Mouse (Mus musculus) hindbrain, postnatal 0 days (tissue): ENCODE data around the gene Gm49450. TPM values are rescaled to one million over a fixed set of nuclear protein-coding genes. Genes with fewer than 3 reads are reported as not detected.

Experiments used
- ATAC-seq: fragments of 200-750 bp; cut with Nextera tagmentation; 2 replicates; pipeline ENCODE4 v1.8.0; 2017; ENCODE audit warnings: mild to moderate bottlenecking, moderate TSS enrichment, moderate library complexity
- DNase-seq: peaks from one replicate; pipeline ENCODE4 v3.0.0-alpha.2; 2015; ENCODE audit warnings: low spot score
- H3K27ac ChIP-seq: fragments of 300-500 bp; sonication (generic); 2 replicates; pipeline ENCODE4 v1.5.1; 2014; ENCODE audit warnings: mild to moderate bottlenecking
- H3K27me3 ChIP-seq: fragments of 300-500 bp; sonication (generic); 2 replicates; pipeline ENCODE4 v1.6.1; 2014; ENCODE audit warnings: low read length, mixed read lengths; ENCODE audit not compliant: insufficient read depth
- H3K36me3 ChIP-seq: fragments of 300-500 bp; sonication (generic); 2 replicates; pipeline ENCODE4 v1.6.1; 2014; ENCODE audit warnings: low read length, mixed read lengths; ENCODE audit not compliant: insufficient read depth
- H3K4me1 ChIP-seq: fragments of 300-500 bp; sonication (generic); 2 replicates; pipeline ENCODE4 v1.6.1; 2014; ENCODE audit warnings: antibody characterized with exemption, low read length, mixed read lengths; ENCODE audit not compliant: insufficient read depth
- H3K4me2 ChIP-seq: fragments of 300-500 bp; sonication (generic); 2 replicates; pipeline ENCODE4 v1.6.1; 2014; ENCODE audit warnings: low read depth, mild to moderate bottlenecking, low read length, moderate library complexity, mixed read lengths
- H3K4me3 ChIP-seq: fragments of 300-500 bp; sonication (generic); 2 replicates; pipeline ENCODE4 v1.5.1; 2014; ENCODE audit warnings: low read length
- H3K9ac ChIP-seq: fragments of 300-500 bp; sonication (generic); replicated peaks from 2 replicates; pipeline ENCODE4 v1.6.1; 2014; ENCODE audit warnings: mild to moderate bottlenecking, low read length, moderate library complexity, mixed read lengths
- H3K9me3 ChIP-seq: fragments of 300-500 bp; sonication (generic); 2 replicates; pipeline ENCODE4 v1.6.1; 2016; ENCODE audit warnings: low read length, mixed read lengths
- CTCF ChIP-seq: IDR thresholded peaks from 2 replicates; pipeline ENCODE4 v1.5.1; 2016; ENCODE audit warnings: antibody characterized with exemption, control low read depth, low read depth
- WGBS: fragments of 180-500 bp; shearing (Covaris S2); extraction: QIAGEN DNeasy Blood & Tissue Kit; methylation state at CpG from one replicate; pipeline ENCODE4 v1.1.7; 2014; 5-methylcytosine and 5-hydroxymethylcytosine counted together
- polyA plus RNA-seq: library from polyadenylated mRNA; unstranded; fragments of >200 nt; fragmentation: Nextera tagmentation; extraction: Ambion mirVana; gene quantifications from 2 replicates; pipeline ENCODE4 v1.2.1, GENCODE M21; 2015
- total RNA-seq: library from RNA; depleted of rRNA; stranded (reverse); fragments of >200 nt; gene quantifications from 2 replicates; pipeline ENCODE4 v1.2.3, GENCODE M21; 2014

Gm49450 gene
- total and polyA plus RNA-seq, 2 experiments from 2014 or later: 1,767 TPM; not detected in 1

DNA sequence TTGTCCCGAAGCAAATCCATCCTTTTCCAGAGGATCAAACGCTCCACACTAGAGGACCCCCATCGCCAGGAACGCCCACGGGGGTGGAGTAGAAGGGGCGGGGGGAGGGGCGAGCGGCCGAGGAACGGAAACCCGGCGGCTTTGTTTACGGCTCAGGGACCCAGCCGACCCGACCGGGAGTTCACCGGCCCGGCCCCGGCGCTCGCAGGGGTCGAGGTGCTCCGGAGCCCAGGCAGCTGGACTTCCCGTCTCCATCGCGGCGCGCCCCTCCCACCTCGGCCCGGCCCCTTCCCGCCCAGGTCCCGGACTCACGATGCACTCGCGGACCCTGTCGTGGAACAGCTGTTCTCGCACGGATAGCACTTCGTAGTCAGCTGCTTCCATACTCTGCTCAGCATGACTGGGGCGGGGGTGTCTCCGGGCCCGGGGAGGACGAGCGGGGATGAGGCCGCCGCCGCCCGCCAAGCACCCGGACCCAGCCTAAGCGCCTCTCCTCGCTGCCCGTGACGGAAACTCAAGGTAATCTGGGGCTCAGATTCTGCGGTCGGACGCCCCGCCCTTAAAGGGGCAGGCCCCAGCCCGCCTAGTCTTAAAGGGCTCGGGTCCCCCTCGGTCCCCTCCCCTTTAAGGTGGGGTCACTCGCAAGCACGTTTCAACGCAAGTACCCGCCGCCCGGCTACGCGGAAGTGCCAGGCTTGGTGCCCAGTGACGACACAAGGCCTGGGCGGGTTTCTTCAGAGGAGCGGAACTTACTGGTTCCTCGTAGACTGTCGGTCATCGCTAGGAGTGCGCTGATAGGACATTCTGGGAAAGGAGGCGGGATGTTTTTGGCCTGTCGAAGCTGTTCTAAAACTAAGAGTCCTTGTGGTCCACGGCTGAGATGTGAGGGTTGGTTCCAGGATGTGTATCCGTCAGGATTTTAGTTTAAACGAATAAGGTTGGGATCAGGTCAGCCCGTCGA is 35.5 kb downstream of the Gm49450 start, which contains the start of gene Lmbr1l:
Gene Lmbr1l, minus strand, starts transcription at position 694 of the 961 bp plus-strand sequence.
- 0 out of 2 replicates have a peak, but pooled peaks have one; percentile 9 for TF ChIP-seq CTCF
- Histone ChIP-seq H3K4me2 (peak within 1 kb of the TSS; percentile 86), H3K27me3 (no peaks in the 10 kb centered on the region), H3K9me3 (no peaks in the 10 kb centered on the region), H3K9ac (peak within 1 kb of the TSS; percentile 86), H3K4me3 (peak within 1 kb of the TSS; percentile 93), H3K4me1 (peaks cover 9% of the 10 kb centered on the region), H3K27ac (peak within 1 kb of the TSS; percentile 95), H3K36me3 (peaks cover 8% of the 10 kb centered on the region; the same call in 1 of the 2 replicates)
- DNase-seq (peak; percentile 100), ATAC-seq (peak; percentile 99)
- under 1% methylated on average over 76 of the region's 82 CpGs for WGBS

DNA sequence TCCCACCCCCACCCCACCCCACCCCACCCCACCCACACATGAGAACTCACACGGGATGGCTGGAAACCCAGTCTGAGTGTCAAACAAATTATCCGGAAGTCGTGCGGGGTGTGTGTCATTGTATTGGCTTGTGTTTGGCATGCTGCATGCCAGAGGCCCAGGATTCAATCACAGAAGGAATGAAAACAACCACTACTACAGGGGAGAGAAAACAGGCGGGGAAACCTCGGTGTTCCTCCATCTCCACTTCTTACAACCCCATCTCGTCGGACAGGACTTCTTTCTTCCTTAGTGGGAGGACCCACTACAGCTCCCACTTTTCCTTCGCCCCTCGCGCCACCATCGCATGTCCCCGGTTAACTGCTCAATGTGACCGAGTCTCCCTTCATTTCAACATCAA is 36.3 kb downstream of the Gm49450 start:
- Histone ChIP-seq H3K4me1 (peaks cover 9% of the 10 kb centered on the region), H3K9ac (peak overlapping the region; percentile 86), H3K27me3 (no peaks in the 10 kb centered on the region), H3K4me2 (peak overlapping the region; percentile 86), H3K4me3 (peak overlapping the region; percentile 93), H3K27ac (peak overlapping the region; percentile 95), H3K36me3 (peaks cover 16% of the 10 kb centered on the region), H3K9me3 (no peaks in the 10 kb centered on the region)
- under 1% methylated on average over 14 of the region's 14 CpGs for WGBS
- TF ChIP-seq CTCF: no peak
- DNase-seq (no peak), ATAC-seq (no peak)

- Histone ChIP-seq H3K4me2 (peak overlapping the region; percentile 86), H3K27ac (no peak overlapping the region), H3K4me3 (no peak overlapping the region), H3K4me1 (peaks cover 9% of the 10 kb centered on the region), H3K36me3 (peaks cover 26% of the 10 kb centered on the region), H3K9me3 (no peaks in the 10 kb centered on the region), H3K9ac (no peak overlapping the region), H3K27me3 (no peaks in the 10 kb centered on the region)
- ATAC-seq (no peak), DNase-seq (no peak)
- no peak for TF ChIP-seq CTCF
- WGBS: 91% methylated on average over 4 of the region's 4 CpGs
Observed at GRCm38 (mm10) chr15:98916016-98916415, 37.3 kb downstream of the Gm49450 start.

- TF ChIP-seq CTCF: no peak
- 89% methylated on average over 6 of the region's 6 CpGs for WGBS
Observed at GRCm38 (mm10) chr15:98914903-98915302, 38.4 kb downstream of the Gm49450 start.

DNA sequence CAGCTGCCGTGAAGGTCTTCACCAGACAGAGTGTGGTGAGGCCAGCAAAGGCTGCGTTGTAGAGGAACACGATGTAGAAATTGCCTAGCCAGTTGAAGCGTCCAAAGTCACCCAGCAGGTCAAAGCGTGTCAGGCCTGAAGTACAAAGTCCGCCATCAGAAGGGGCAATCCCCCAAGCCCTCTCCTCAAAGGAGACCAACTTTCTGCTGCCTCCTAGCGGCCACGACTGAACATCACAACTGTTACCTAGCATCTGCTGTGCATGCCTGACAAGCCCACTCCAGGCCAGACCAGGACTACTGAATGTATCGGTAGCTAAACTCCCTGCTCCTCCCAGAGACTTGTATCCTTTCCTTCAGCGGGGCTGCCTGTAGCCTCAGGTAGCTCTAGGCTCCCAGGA is 48.7 kb downstream of the Gm49450 start:
- no peaks in the 10 kb centered on the region for H3K4me1 ChIP-seq
- H3K27ac ChIP-seq: no peak overlapping the region
- no peaks in the 10 kb centered on the region for H3K9me3 ChIP-seq
- no peak overlapping the region for H3K4me3 ChIP-seq
- peak; percentile 84 for TF ChIP-seq CTCF
- H3K4me2 ChIP-seq: no peak overlapping the region
- WGBS: 26% methylated on average over 10 of the region's 10 CpGs
- H3K27me3 ChIP-seq: no peaks in the 10 kb centered on the region
- ATAC-seq (0 out of 2 replicates have a peak, but pooled peaks have one; percentile 29), DNase-seq (peak; percentile 71)
- no peak overlapping the region for H3K9ac ChIP-seq
- peaks cover 27% of the 10 kb centered on the region for H3K36me3 ChIP-seq

More at GRCm38 (mm10) chr15:98914903-98915302, 38.4 kb downstream of the Gm49450 start:
- Histone ChIP-seq H3K4me3 (no peak overlapping the region), H3K9me3 (no peaks in the 10 kb centered on the region), H3K27ac (no peak overlapping the region), H3K36me3 (peaks cover 32% of the 10 kb centered on the region), H3K4me1 (peaks cover 9% of the 10 kb centered on the region), H3K4me2 (no peak overlapping the region), H3K9ac (no peak overlapping the region), H3K27me3 (no peaks in the 10 kb centered on the region)
- DNase-seq (no peak), ATAC-seq (no peak)

- peaks cover 18% of the 10 kb centered on the region for H3K27me3 ChIP-seq
- no peak for TF ChIP-seq CTCF
- H3K36me3 ChIP-seq: peaks cover 10% of the 10 kb centered on the region; the same call in 1 of the 2 replicates
- H3K4me1 ChIP-seq: peaks cover 8% of the 10 kb centered on the region
- H3K4me2 ChIP-seq: no peak overlapping the region
- ATAC-seq: no peak
- no peak for DNase-seq
- H3K4me3 ChIP-seq: no peak overlapping the region
- no peak overlapping the region for H3K27ac ChIP-seq
- no peak overlapping the region for H3K9ac ChIP-seq
- WGBS: 83% methylated on average over 2 of the region's 2 CpGs
- H3K9me3 ChIP-seq: no peaks in the 10 kb centered on the region
Observed at GRCm38 (mm10) chr15:98902600-98902999, 50.8 kb downstream of the Gm49450 start.
